Mouse (Mus musculus): ENCODE data around the gene Tas2r104.

Gene Tas2r104

DNA sequence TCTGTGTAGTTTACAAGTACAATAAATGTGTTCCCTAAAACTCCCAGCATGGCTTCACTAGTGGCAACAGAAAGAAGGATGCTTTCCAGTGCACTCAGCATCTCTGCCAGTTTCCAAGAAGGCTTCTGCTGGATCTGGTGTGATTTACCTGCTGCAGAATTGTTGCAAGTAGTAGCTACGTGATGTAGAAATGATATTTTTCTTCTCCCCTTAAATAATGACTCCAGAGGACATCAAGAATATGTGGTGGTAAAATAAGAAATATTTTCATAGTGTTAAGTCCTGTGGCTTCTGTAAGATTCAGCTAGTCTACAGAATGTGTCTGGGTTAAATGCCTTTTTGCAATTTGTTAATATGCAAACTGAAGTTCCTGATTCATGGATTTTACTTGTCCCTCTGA, at the start of gene Tas2r104:
Gene Tas2r104 (minus strand): TSS at position 101 of the 400 bp plus-strand sequence.
- DNase-seq (ENCODE audit: low spot score): no peak

GRCm38 (mm10) chr6:131712803-131713202, 27.3 kb upstream of the Tas2r104 start:
- DNase-seq (ENCODE audit: low spot score): no peak

DNA sequence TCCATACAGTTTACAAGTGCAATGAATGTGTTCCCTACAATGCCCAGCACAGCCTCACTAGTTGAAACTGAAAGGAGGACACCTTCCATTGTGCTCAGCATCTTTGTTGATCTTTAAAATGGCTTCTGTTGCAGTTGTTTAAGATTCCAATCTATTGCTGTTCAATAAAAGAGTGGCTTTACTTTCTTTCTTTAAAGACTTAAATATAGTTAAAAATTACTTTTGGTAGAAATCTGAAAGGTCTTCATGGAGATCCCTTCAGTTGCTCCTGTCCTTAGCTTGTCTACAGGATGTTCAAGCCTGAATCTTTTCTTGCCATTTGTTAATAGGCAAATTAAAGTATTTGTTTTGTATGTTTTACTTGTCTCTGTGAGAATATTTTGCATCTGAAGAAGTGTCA, 4.4 kb upstream of the Tas2r104 start, which contains the start of gene Tas2r114:
Gene Tas2r114 (minus strand): TSS at position 101 of the 400 bp plus-strand sequence.
- DNase-seq (ENCODE audit: low spot score): no peak

GRCm38 (mm10) chr6:131687395-131687794, 1.9 kb upstream of the Tas2r104 start, which contains the start of gene Tas2r105:
Tas2r105 (minus strand) TSS chr6:131687495.
- no peak for DNase-seq (ENCODE audit: low spot score)

- no peak for DNase-seq (ENCODE audit: low spot score)
Measured at GRCm38 (mm10) chr6:131678786-131679185, 6.8 kb downstream of the Tas2r104 start, which contains the start of gene Tas2r106. Tas2r106 (minus strand) TSS chr6:131678886.

DNA sequence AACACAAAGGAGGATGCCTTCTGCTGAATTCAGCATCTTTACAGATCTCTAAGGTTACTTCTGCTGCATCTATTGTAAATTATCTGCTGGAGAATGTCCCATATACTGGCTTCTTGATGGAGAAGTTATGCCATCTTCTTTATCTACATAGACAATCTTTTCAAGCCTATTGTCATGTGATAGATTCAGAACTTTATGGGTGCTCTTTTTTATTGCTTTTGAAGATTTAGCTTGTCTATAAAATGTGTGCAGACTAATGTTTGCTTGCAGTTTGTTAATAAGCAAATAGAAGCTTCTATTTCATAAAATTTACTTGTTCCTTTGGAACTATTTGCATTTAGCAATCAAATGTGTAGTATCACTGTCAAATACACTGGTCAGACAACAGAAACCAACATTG, 25.5 kb downstream of the Tas2r104 start, which contains the start of gene Tas2r107:
Gene Tas2r107 (minus strand): TSS at position 101 of the 400 bp plus-strand sequence.
- DNase-seq (ENCODE audit: low spot score): no peak
